Mouse (Mus musculus) stomach, embryonic 14.5 days (tissue): Measurements from ENCODE around the gene Glod4. TPM values are rescaled to one million over a fixed set of nuclear protein-coding genes. Genes with fewer than 3 reads are reported as not detected.

ENCODE experiments used
- ATAC-seq: fragments of 200-750 bp; cut with Nextera tagmentation; 2 replicates; pipeline ENCODE4 v1.8.0; 2017; ENCODE audit warnings: low read depth, moderate TSS enrichment; ENCODE audit not compliant: insufficient number of reproducible peaks, insufficient read depth, low FRiP score
- H3K27ac ChIP-seq: fragments of 300-500 bp; sonication (generic); 2 replicates; pipeline ENCODE4 v1.5.1; 2014; ENCODE audit warnings: mild to moderate bottlenecking, low read length, moderate library complexity, mixed read lengths
- H3K27me3 ChIP-seq: fragments of 300-500 bp; sonication (generic); 2 replicates; pipeline ENCODE4 v1.6.1; 2014; ENCODE audit warnings: low read length, control low read depth, mixed read lengths; ENCODE audit not compliant: control insufficient read depth, insufficient read depth
- H3K36me3 ChIP-seq: fragments of 300-500 bp; sonication (generic); 2 replicates; pipeline ENCODE4 v1.6.1; 2014; ENCODE audit warnings: mild to moderate bottlenecking, control low read depth, low read length, moderate library complexity, mixed read lengths; ENCODE audit not compliant: control insufficient read depth, insufficient read depth
- H3K4me1 ChIP-seq: fragments of 300-500 bp; sonication (generic); 2 replicates; pipeline ENCODE4 v1.6.1; 2014; ENCODE audit warnings: low read length, control low read depth, mixed read lengths; ENCODE audit not compliant: control insufficient read depth, insufficient read depth
- H3K4me2 ChIP-seq: fragments of 300-500 bp; sonication (generic); replicated peaks from 2 replicates; pipeline ENCODE4 v1.6.1; 2014; ENCODE audit warnings: low read depth, low read length, control low read depth
- H3K4me3 ChIP-seq: fragments of 300-500 bp; sonication (generic); 2 replicates; pipeline ENCODE4 v1.5.1; 2014; ENCODE audit warnings: low read depth, low read length, control low read depth
- H3K9ac ChIP-seq: fragments of 300-500 bp; sonication (generic); replicated peaks from 2 replicates; pipeline ENCODE4 v1.6.1; 2014; ENCODE audit warnings: low read depth, mild to moderate bottlenecking, control low read depth, low read length, moderate library complexity, mixed read lengths
- H3K9me3 ChIP-seq: fragments of 300-500 bp; sonication (generic); 2 replicates; pipeline ENCODE4 v1.6.1; 2016; ENCODE audit warnings: low read depth, low read length, control low read depth; ENCODE audit not compliant: control insufficient read depth
- WGBS: fragments of 180-500 bp; shearing (Covaris S2); extraction: QIAGEN DNeasy Blood & Tissue Kit; methylation state at CpG from one replicate; pipeline ENCODE4 v1.1.7; 2014; 5-methylcytosine and 5-hydroxymethylcytosine counted together
- polyA plus RNA-seq: library from polyadenylated mRNA; unstranded; fragments of >200 nt; fragmentation: Nextera tagmentation; extraction: Ambion mirVana; gene quantifications from 2 replicates; pipeline ENCODE4 v1.2.1, GENCODE M21; 2014

The Glod4 gene
- polyA plus RNA-seq, 1 experiment from 2014 or later: 155 TPM

- no peak overlapping the region for H3K9ac ChIP-seq
- ATAC-seq: no peak
- 0 out of 2 replicates have a peak, but pooled peaks cover under 1% of the 10 kb centered on the region for H3K4me1 ChIP-seq
- no peaks in the 10 kb centered on the region for H3K9me3 ChIP-seq
- no peak overlapping the region for H3K4me2 ChIP-seq
- no peak overlapping the region for H3K27ac ChIP-seq
- H3K27me3 ChIP-seq: no peaks in the 10 kb centered on the region
- H3K36me3 ChIP-seq: peaks cover 4% of the 10 kb centered on the region; the same call in 1 of the 2 replicates
- no peak overlapping the region for H3K4me3 ChIP-seq
- 83% methylated on average over 2 of the region's 2 CpGs for WGBS
Measured at GRCm38 (mm10) chr11:76154200-76154599, 89.3 kb downstream of the Glod4 start.

DNA sequence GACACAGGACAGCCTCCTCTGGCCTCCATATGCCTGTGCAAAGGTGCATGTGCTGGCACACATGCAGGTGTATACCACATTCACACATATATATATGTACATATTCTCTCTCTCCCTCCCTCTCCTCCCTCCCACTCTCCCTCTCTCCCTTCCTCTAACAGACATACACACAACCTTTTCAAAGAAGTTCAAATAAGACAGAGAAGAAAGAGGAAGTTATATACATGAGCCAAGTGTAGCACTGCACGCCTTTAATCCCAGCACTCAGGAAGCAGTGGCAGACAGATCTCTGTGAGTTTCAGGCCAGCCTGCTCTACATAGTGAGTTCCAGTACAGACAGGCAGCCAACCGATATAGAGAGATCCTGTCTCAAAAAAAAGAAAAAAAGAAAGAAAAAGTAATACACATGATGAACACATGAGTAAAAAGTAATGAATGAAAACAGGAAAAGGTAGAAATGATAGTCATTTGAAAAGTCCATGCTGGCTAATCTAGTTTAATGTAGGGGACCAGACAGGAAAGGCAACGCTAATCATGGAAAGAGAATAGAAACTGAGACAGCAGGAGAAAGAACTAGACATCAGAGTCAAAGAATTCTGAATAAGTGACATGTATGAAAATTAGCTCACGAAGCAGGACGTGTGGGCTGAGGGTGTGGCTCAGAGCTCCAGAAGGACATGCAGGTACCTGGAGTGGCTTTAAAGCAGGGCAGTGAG lies 90.1 kb downstream of the Glod4 start:
- Histone ChIP-seq H3K9ac (no peak overlapping the region), H3K4me3 (no peak overlapping the region), H3K4me2 (no peak overlapping the region), H3K27me3 (no peaks in the 10 kb centered on the region), H3K4me1 (peaks cover 8% of the 10 kb centered on the region; the same call in 1 of the 2 replicates), H3K27ac (no peak overlapping the region), H3K9me3 (no peaks in the 10 kb centered on the region), H3K36me3 (peaks cover 4% of the 10 kb centered on the region; the same call in 1 of the 2 replicates)
- no peak for ATAC-seq
- 82% methylated on average over 5 of the region's 5 CpGs for WGBS

- Histone ChIP-seq H3K4me1 (peaks cover 21% of the 10 kb centered on the region; the same call in 1 of the 2 replicates), H3K27me3 (no peaks in the 10 kb centered on the region), H3K27ac (no peak overlapping the region), H3K4me2 (no peak overlapping the region), H3K9ac (no peak overlapping the region), H3K4me3 (no peak overlapping the region), H3K9me3 (no peaks in the 10 kb centered on the region), H3K36me3 (no peaks in the 10 kb centered on the region)
- no peak for ATAC-seq
- 39% methylated on average over 4 of the region's 4 CpGs for WGBS
Measured at GRCm38 (mm10) chr11:76150980-76151379, 92.5 kb downstream of the Glod4 start.

DNA sequence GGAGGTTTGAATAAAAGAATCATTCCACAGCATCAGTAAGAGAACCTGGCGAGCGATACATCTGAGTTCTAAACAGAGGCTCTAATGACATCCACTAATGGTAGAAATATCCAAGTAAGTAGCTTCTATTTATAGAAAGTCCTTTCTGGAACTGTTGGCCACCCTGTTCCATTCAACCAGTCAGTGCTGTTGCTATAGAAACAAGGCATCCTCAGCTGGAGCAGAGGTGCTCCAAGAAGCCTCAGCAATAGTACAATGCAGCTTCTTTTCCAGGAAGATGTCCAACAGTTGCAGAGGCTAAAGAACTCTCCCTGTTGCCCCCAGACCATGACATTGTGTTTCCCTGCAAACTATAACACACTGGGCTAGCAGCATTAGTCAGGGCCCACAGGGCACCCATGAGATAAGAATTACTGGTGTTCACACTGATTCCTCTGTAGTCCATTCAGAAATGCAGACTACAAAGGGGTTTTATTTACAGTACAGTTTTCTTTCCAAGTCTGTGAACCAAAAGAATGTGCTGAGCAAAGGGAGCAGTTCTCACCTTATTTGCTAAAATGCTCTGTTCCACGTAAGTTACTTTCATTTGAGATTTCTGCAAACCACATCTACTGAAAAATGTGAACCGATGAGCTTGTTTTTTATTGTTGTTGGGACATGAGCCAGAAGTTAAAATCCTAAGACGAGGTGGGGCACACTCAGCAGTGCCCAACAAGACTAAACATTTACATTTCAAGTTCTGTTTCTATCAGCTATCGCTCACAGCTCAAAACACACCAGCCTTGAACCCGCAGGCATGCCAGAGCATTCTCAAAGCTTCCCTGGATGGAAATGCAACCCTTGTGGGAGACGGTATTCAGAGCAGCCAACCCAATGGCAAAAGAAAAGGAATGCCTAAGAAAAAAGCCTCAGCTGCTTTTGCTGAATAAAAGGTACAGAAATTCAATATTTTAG lies 95.2 kb downstream of the Glod4 start:
- Histone ChIP-seq H3K9me3 (no peaks in the 10 kb centered on the region), H3K4me3 (no peak overlapping the region), H3K9ac (no peak overlapping the region), H3K27me3 (no peaks in the 10 kb centered on the region), H3K4me2 (no peak overlapping the region), H3K36me3 (no peaks in the 10 kb centered on the region), H3K4me1 (peaks cover 21% of the 10 kb centered on the region; the same call in 1 of the 2 replicates), H3K27ac (peak overlapping the region; percentile 59)
- ATAC-seq: peak; percentile 28; the same call in 1 of the 2 replicates
- WGBS: 36% methylated on average over 8 of the region's 8 CpGs

- no peaks in the 10 kb centered on the region for H3K27me3 ChIP-seq
- H3K4me1 ChIP-seq: peaks cover 21% of the 10 kb centered on the region; the same call in 1 of the 2 replicates
- peak; percentile 63; the same call in 1 of the 2 replicates for ATAC-seq
- H3K4me2 ChIP-seq: no peak overlapping the region
- no peaks in the 10 kb centered on the region for H3K9me3 ChIP-seq
- no peak overlapping the region for H3K4me3 ChIP-seq
- peak overlapping the region; percentile 35; the same call in 1 of the 2 replicates for H3K27ac ChIP-seq
- H3K9ac ChIP-seq: no peak overlapping the region
- H3K36me3 ChIP-seq: no peaks in the 10 kb centered on the region
- WGBS: 71% methylated on average over 8 of the region's 8 CpGs
Measured at GRCm38 (mm10) chr11:76146187-76147010, 97.1 kb downstream of the Glod4 start.

GRCm38 (mm10) chr11:76145169-76145568 lies 98.4 kb downstream of the Glod4 start:
- Histone ChIP-seq H3K4me3 (no peak overlapping the region), H3K9ac (no peak overlapping the region), H3K9me3 (no peaks in the 10 kb centered on the region), H3K4me1 (peaks cover 21% of the 10 kb centered on the region; the same call in 1 of the 2 replicates), H3K4me2 (no peak overlapping the region), H3K27me3 (no peaks in the 10 kb centered on the region), H3K36me3 (no peaks in the 10 kb centered on the region), H3K27ac (no peak overlapping the region)
- 94% methylated on average over 1 of the region's 1 CpGs for WGBS
- no peak for ATAC-seq

DNA sequence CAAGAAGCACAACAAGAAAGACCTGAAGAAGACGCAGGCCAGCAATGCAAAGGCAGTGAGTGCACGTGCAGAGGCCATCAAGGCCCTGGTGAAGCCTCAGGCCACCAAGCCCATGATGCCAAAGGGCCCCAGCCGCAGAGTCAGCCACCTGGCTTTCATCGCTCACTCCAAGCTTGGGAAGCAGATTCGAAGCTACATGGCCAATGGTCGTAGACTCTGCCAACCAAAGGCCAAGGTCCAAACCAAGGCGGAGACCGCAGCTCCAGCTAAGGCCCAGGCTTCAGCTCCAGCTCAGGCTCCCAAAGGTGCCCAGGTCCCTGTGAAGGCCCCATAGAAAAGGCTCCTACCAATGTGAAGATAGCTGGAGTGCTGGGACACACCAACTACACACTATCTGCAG lies 99.1 kb downstream of the Glod4 start:
- no peak overlapping the region for H3K4me2 ChIP-seq
- H3K9me3 ChIP-seq: no peaks in the 10 kb centered on the region
- peaks cover 21% of the 10 kb centered on the region; the same call in 1 of the 2 replicates for H3K4me1 ChIP-seq
- H3K4me3 ChIP-seq: no peak overlapping the region
- H3K9ac ChIP-seq: no peak overlapping the region
- no peaks in the 10 kb centered on the region for H3K36me3 ChIP-seq
- no peaks in the 10 kb centered on the region for H3K27me3 ChIP-seq
- ATAC-seq: no peak
- no peak overlapping the region for H3K27ac ChIP-seq
- WGBS: 96% methylated on average over 8 of the region's 8 CpGs

DNA sequence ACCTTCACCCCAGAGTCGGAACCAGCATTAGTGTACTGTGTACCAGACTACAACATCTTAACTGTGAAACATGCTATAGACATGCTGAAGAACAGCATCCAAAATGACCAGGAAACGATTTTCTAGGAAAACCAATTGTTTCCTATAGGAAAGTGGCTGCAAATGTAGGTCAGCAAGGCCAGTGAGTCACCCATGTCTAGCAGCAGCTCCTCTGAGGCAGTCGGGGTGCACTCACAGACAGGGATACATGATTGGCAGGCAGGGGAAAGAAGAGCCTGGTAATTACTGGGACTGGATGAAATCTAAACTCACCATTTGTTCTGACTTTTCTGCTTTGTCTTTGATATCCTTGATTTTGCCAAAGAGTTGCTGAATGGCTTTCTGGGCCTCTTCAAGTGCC lies 105.5 kb downstream of the Glod4 start:
- peaks cover 13% of the 10 kb centered on the region for H3K36me3 ChIP-seq
- no peaks in the 10 kb centered on the region for H3K4me1 ChIP-seq
- H3K27me3 ChIP-seq: no peaks in the 10 kb centered on the region
- H3K4me3 ChIP-seq: no peak overlapping the region
- no peak overlapping the region for H3K4me2 ChIP-seq
- 86% methylated on average over 3 of the region's 3 CpGs for WGBS
- ATAC-seq: no peak
- H3K9ac ChIP-seq: no peak overlapping the region
- no peak overlapping the region for H3K27ac ChIP-seq
- no peaks in the 10 kb centered on the region for H3K9me3 ChIP-seq
